Mouse (Mus musculus) neural tube, embryonic 12.5 days (tissue): ENCODE results near the gene Ttll1. TPM values are rescaled to one million over a fixed set of nuclear protein-coding genes. Genes with fewer than 3 reads are reported as not detected.
"Not testable (repeated sequence)": the region's sequence is repeated elsewhere in the genome, so short reads cannot be mapped to it uniquely, and the experiment has no call there.

Experiments
- ATAC-seq: fragments of 200-750 bp; cut with Nextera tagmentation; 2 replicates; pipeline ENCODE4 v1.8.0; 2017; ENCODE audit warnings: low read depth, mild to moderate bottlenecking, moderate TSS enrichment, moderate library complexity; ENCODE audit not compliant: low FRiP score
- H3K27ac ChIP-seq: fragments of 300-500 bp; sonication (generic); 2 replicates; pipeline ENCODE4 v1.5.1; 2016
- H3K27me3 ChIP-seq: fragments of 300-500 bp; sonication (generic); replicated peaks from 2 replicates; pipeline ENCODE4 v1.6.1; 2016; ENCODE audit warnings: mild to moderate bottlenecking
- H3K36me3 ChIP-seq: fragments of 300-500 bp; sonication (generic); 2 replicates; pipeline ENCODE4 v1.6.1; 2016; ENCODE audit warnings: mild to moderate bottlenecking
- H3K4me1 ChIP-seq: fragments of 300-500 bp; sonication (generic); 2 replicates; pipeline ENCODE4 v1.6.1; 2016
- H3K4me2 ChIP-seq: fragments of 300-500 bp; sonication (generic); replicated peaks from 2 replicates; pipeline ENCODE4 v1.6.1; 2016; ENCODE audit warnings: mild to moderate bottlenecking
- H3K4me3 ChIP-seq: fragments of 300-500 bp; sonication (generic); 2 replicates; pipeline ENCODE4 v1.5.1; 2016
- H3K9ac ChIP-seq: fragments of 300-500 bp; sonication (generic); 2 replicates; pipeline ENCODE4 v1.6.1; 2016; ENCODE audit warnings: mild to moderate bottlenecking
- H3K9me3 ChIP-seq: fragments of 300-500 bp; sonication (generic); 2 replicates; pipeline ENCODE4 v1.6.1; 2016; ENCODE audit warnings: mild to moderate bottlenecking
- WGBS: fragments of 180-500 bp; shearing (Covaris S2); methylation state at CpG from one replicate; pipeline ENCODE4 v1.1.7; 2016; 5-methylcytosine and 5-hydroxymethylcytosine counted together
- polyA plus RNA-seq: library from polyadenylated mRNA; unstranded; fragments of >200 nt; fragmentation: Nextera tagmentation; extraction: Ambion mirVana; gene quantifications from 2 replicates; pipeline ENCODE4 v1.2.1, GENCODE M21; 2016

Ttll1 gene
- polyA plus RNA-seq, 1 experiment from 2014 or later: 77.8 TPM

GRCm38 (mm10) chr15:83462349-83462748 lies 48.3 kb downstream of the Ttll1 start:
- not testable (repeated sequence) for H3K4me2 ChIP-seq, ATAC-seq, H3K4me1 ChIP-seq, H3K9ac ChIP-seq, H3K27ac ChIP-seq, H3K9me3 ChIP-seq, H3K27me3 ChIP-seq, H3K4me3 ChIP-seq, H3K36me3 ChIP-seq
- 85% methylated on average over 8 of the region's 8 CpGs for WGBS

- Histone ChIP-seq H3K9ac (no peak overlapping the region), H3K4me1 (peaks cover 9% of the 10 kb centered on the region), H3K27ac (no peak overlapping the region), H3K4me3 (no peak overlapping the region), H3K4me2 (no peak overlapping the region), H3K9me3 (no peaks in the 10 kb centered on the region), H3K27me3 (no peaks in the 10 kb centered on the region), H3K36me3 (no peaks in the 10 kb centered on the region)
- no peak for ATAC-seq
- WGBS: 94% methylated on average over 3 of the region's 3 CpGs
Measured at GRCm38 (mm10) chr15:83460891-83461290, 49.8 kb downstream of the Ttll1 start.

GRCm38 (mm10) chr15:83457541-83457940 lies 53.2 kb downstream of the Ttll1 start:
- 85% methylated on average over 1 of the region's 1 CpGs for WGBS
- no peaks in the 10 kb centered on the region for H3K4me1 ChIP-seq
- no peaks in the 10 kb centered on the region for H3K27me3 ChIP-seq
- no peaks in the 10 kb centered on the region for H3K36me3 ChIP-seq
- H3K27ac ChIP-seq: no peak overlapping the region
- H3K9ac ChIP-seq: no peak overlapping the region
- H3K4me2 ChIP-seq: no peak overlapping the region
- no peak overlapping the region for H3K4me3 ChIP-seq
- no peaks in the 10 kb centered on the region for H3K9me3 ChIP-seq
- no peak for ATAC-seq

- no peak overlapping the region for H3K4me2 ChIP-seq
- ATAC-seq: no peak
- H3K9me3 ChIP-seq: no peaks in the 10 kb centered on the region
- 90% methylated on average over 5 of the region's 5 CpGs for WGBS
- no peaks in the 10 kb centered on the region for H3K36me3 ChIP-seq
- no peak overlapping the region for H3K4me3 ChIP-seq
- H3K27ac ChIP-seq: no peak overlapping the region
- H3K9ac ChIP-seq: no peak overlapping the region
- H3K4me1 ChIP-seq: no peaks in the 10 kb centered on the region
- no peaks in the 10 kb centered on the region for H3K27me3 ChIP-seq
Measured at GRCm38 (mm10) chr15:83455637-83456036, 55.1 kb downstream of the Ttll1 start.

GRCm38 (mm10) chr15:83455034-83455433 lies 55.7 kb downstream of the Ttll1 start:
- Histone ChIP-seq H3K4me2 (no peak overlapping the region), H3K4me3 (no peak overlapping the region), H3K9me3 (no peaks in the 10 kb centered on the region), H3K36me3 (no peaks in the 10 kb centered on the region), H3K9ac (no peak overlapping the region), H3K4me1 (no peaks in the 10 kb centered on the region), H3K27me3 (no peaks in the 10 kb centered on the region), H3K27ac (no peak overlapping the region)
- 84% methylated on average over 3 of the region's 3 CpGs for WGBS
- no peak for ATAC-seq

GRCm38 (mm10) chr15:83454419-83454818 lies 56.3 kb downstream of the Ttll1 start:
- WGBS: 92% methylated on average over 7 of the region's 7 CpGs
- Histone ChIP-seq H3K9ac (no peak overlapping the region), H3K27me3 (no peaks in the 10 kb centered on the region), H3K4me2 (no peak overlapping the region), H3K9me3 (no peaks in the 10 kb centered on the region), H3K4me3 (no peak overlapping the region), H3K27ac (no peak overlapping the region), H3K36me3 (no peaks in the 10 kb centered on the region), H3K4me1 (no peaks in the 10 kb centered on the region)
- ATAC-seq: no peak

GRCm38 (mm10) chr15:83453879-83454278 lies 56.8 kb downstream of the Ttll1 start:
- H3K4me1 ChIP-seq: no peaks in the 10 kb centered on the region
- no peak overlapping the region for H3K4me2 ChIP-seq
- H3K27me3 ChIP-seq: no peaks in the 10 kb centered on the region
- 84% methylated on average over 3 of the region's 3 CpGs for WGBS
- no peak for ATAC-seq
- no peaks in the 10 kb centered on the region for H3K9me3 ChIP-seq
- H3K27ac ChIP-seq: no peak overlapping the region
- H3K9ac ChIP-seq: no peak overlapping the region
- H3K4me3 ChIP-seq: no peak overlapping the region
- no peaks in the 10 kb centered on the region for H3K36me3 ChIP-seq

GRCm38 (mm10) chr15:83452219-83452760 lies 58.4 kb downstream of the Ttll1 start:
- no peak for ATAC-seq
- Histone ChIP-seq H3K27ac (no peak overlapping the region), H3K36me3 (no peaks in the 10 kb centered on the region), H3K27me3 (no peaks in the 10 kb centered on the region), H3K4me3 (no peak overlapping the region), H3K9ac (no peak overlapping the region), H3K4me1 (no peaks in the 10 kb centered on the region), H3K9me3 (no peaks in the 10 kb centered on the region), H3K4me2 (no peak overlapping the region)
- WGBS: 85% methylated on average over 7 of the region's 7 CpGs

GRCm38 (mm10) chr15:83451621-83452210 lies 59.0 kb downstream of the Ttll1 start:
- Histone ChIP-seq H3K27ac (no peak overlapping the region), H3K4me1 (no peaks in the 10 kb centered on the region), H3K9ac (no peak overlapping the region), H3K9me3 (no peaks in the 10 kb centered on the region), H3K4me2 (no peak overlapping the region), H3K36me3 (no peaks in the 10 kb centered on the region), H3K27me3 (no peaks in the 10 kb centered on the region), H3K4me3 (no peak overlapping the region)
- WGBS: 85% methylated on average over 7 of the region's 7 CpGs
- no peak for ATAC-seq

- no peak for ATAC-seq
- Histone ChIP-seq H3K9me3 (no peaks in the 10 kb centered on the region), H3K36me3 (no peaks in the 10 kb centered on the region), H3K9ac (no peak overlapping the region), H3K4me3 (no peak overlapping the region), H3K4me2 (no peak overlapping the region), H3K4me1 (no peaks in the 10 kb centered on the region), H3K27ac (no peak overlapping the region), H3K27me3 (no peaks in the 10 kb centered on the region)
- 86% methylated on average over 2 of the region's 2 CpGs for WGBS
Measured at GRCm38 (mm10) chr15:83450007-83450406, 60.7 kb downstream of the Ttll1 start.

- Histone ChIP-seq H3K4me2 (no peak overlapping the region), H3K36me3 (no peaks in the 10 kb centered on the region), H3K27ac (no peak overlapping the region), H3K27me3 (no peaks in the 10 kb centered on the region), H3K4me3 (no peak overlapping the region), H3K9me3 (no peaks in the 10 kb centered on the region), H3K4me1 (0 out of 2 replicates have a peak, but pooled peaks cover 3% of the 10 kb centered on the region), H3K9ac (no peak overlapping the region)
- WGBS: 83% methylated on average over 5 of the region's 5 CpGs
- ATAC-seq: no peak
Measured at GRCm38 (mm10) chr15:83448646-83449045, 62.0 kb downstream of the Ttll1 start.

- WGBS: 67% methylated on average over 10 of the region's 10 CpGs
- no peak for ATAC-seq
Measured at GRCm38 (mm10) chr15:83447791-83448544, 62.7 kb downstream of the Ttll1 start.

More at GRCm38 (mm10) chr15:83447791-83448544, 62.7 kb downstream of the Ttll1 start:
- Histone ChIP-seq H3K4me2 (no peak overlapping the region), H3K9ac (no peak overlapping the region), H3K27me3 (no peaks in the 10 kb centered on the region), H3K4me1 (0 out of 2 replicates have a peak, but pooled peaks cover 3% of the 10 kb centered on the region), H3K36me3 (no peaks in the 10 kb centered on the region), H3K27ac (no peak overlapping the region), H3K4me3 (no peak overlapping the region), H3K9me3 (no peaks in the 10 kb centered on the region)
